Mouse (Mus musculus): ENCODE results near the gene Pdcd7.

Gene Pdcd7

DNA sequence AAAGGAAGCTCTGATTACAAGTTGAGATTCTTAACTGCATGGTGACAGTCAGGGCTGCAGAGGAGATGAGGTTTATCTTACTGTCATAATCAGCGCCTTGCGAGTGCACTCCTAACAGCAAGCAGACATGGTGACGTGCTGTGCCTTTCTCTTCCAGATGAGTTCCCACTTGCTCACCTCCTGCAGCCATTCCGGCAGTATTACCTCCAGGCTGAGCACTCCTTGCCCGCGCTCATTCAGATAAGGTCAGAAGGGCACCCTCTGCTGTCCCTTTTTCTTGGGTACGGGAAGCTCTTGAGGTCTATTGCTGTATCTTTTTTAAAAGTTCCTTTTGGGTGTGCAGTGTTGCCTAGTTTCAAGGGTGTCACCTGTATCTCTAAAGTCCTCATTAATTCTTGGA lies 10.7 kb downstream of the Pdcd7 start:
- no peak for DNase-seq (ENCODE audit: low read depth, low spot score)

- DNase-seq (ENCODE audit: low read depth, low spot score): no peak
Observed at GRCm38 (mm10) chr9:65356971-65357370, 11.1 kb downstream of the Pdcd7 start.

- no peak for DNase-seq (ENCODE audit: low read depth, low spot score)
Observed at GRCm38 (mm10) chr9:65358956-65359480, 13.1 kb downstream of the Pdcd7 start.

DNA sequence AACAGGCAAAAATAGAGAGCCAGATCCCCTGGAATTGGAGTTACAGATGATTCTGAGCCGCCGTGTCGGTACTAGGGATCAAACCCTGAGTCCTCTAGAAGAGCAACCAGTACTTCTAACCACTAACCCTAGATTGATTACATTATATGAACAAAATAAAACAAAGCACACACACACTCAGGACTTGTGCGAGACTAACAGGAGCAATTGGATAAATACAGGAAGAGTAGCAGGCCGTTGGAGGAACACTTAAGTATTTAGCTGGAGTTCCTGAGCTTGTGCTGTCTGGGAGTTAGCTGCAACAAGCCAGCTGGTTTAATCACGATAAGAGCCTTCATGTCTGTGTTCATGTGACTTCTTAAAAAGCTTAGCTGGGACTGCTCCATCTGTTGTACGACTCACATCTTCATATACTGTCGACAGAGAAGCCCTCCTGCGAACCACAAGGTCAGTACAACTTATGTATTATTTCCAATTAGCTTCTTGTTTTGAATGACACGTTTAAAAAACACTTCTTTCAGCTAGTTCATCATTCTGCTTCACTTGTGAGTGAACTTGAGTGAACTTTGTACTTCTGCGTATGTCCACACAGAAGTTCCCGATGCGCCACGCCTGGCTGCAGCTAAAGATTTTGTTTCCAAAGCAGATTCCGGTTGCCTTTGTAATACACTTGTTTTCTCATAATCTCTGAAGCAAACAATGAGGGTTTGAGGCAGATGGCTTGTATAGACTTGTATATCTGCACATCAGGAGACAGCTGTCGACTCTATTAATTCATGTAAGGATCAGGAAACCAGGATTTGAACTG lies 14.9 kb downstream of the Pdcd7 start, which contains the start of gene Ubap1l:
TSS of gene Ubap1l (plus strand) at position 401 of the 808 bp plus-strand sequence.
- DNase-seq (ENCODE audit: low read depth, low spot score): no peak

GRCm38 (mm10) chr9:65363684-65364083 lies 17.8 kb downstream of the Pdcd7 start:
- no peak for DNase-seq (ENCODE audit: low read depth, low spot score)

DNA sequence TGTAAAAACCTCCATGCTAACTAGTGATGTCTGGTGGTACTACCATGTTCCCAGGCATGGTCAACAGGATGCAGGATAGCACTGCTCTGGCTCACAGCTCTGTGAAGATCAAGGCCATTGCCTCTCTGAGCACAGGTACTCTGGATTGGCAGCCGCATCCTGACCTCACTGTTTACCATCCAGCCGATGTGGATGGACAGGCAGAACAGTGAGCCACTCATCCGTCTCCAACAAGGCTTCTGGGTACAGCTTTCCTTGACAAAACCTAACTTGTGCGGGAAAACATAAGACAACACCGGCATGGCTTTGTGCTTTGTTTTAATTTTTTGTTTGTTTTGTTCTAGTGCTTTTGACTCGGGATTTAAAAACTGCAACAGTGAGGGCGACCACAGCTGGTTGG lies 19.8 kb downstream of the Pdcd7 start:
- no peak for DNase-seq (ENCODE audit: low read depth, low spot score)

GRCm38 (mm10) chr9:65371756-65372155 lies 25.9 kb downstream of the Pdcd7 start:
- DNase-seq (ENCODE audit: low read depth, low spot score): no peak

GRCm38 (mm10) chr9:65372449-65372848 lies 26.5 kb downstream of the Pdcd7 start:
- no peak for DNase-seq (ENCODE audit: low read depth, low spot score)

- DNase-seq (ENCODE audit: low read depth, low spot score): no peak
Observed at GRCm38 (mm10) chr9:65374468-65375162, 28.7 kb downstream of the Pdcd7 start.

DNA sequence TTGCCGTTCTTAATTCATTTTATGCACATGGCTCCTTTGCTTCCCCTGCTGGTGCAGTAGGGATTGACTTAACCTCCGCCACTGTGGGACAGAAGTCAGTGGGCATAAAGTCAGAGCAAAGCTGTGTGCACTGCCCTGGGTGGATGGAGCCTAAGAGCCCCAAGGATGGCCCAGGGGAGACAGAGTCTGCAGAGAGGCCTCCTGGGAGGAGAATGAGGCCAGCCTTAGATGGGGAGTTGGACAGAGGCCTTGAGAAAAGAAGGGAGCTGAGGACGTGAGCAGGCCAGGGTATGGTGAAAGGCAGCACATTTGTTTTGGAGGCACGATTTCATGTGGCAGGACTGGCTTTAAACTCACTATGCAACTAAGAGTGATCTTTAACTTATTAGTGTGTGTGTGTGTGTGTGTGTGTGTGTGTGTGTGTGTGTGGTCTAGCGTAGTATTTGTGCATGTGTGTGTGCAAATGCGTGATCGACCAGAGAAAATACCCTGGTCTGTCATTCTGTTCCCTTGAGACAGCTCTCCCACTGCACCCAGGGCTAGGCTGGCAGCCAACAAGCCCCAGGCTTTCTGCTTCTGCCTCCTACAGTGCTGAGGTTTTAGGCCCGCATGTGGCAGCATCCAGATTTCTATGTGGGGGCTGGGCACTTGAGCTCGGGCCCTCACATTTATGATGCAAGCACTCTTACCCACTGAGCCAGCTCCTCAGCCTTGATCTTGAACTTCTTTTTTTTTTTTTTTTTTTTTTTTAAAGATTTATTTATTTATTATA lies 29.4 kb downstream of the Pdcd7 start:
- no peak for DNase-seq (ENCODE audit: low read depth, low spot score)

DNA sequence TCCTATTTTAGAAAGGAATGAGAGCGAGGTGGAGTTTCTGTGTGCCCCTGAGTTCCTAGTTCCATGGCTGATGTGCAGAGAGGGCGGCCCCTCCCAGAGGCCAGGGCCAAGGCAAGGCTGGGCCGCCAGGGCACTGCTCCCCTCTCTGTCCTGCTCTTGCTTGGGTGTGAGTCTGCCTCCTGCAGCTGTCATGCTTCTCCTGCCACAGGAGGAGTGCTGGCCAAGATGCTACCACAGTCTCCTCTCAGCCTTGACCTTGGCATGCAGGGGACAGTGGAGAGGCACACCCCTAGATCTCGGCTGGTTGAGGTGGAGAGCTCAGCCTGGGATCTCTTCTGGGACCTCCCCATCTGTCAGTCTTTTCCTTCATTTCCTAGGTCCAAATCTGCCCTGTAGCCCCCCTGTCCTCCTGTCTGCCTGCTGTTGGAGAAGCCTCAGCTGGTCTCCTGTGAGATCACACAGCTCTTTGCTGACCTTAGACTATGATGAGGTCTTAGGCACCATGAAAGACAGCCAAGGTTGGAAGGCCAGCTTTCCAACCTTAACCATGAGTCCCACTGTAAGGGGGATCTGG lies 35.2 kb downstream of the Pdcd7 start:
- no peak for DNase-seq (ENCODE audit: low read depth, low spot score)

- no peak for DNase-seq (ENCODE audit: low read depth, low spot score)
Observed at GRCm38 (mm10) chr9:65382031-65382750, 36.3 kb downstream of the Pdcd7 start.

- no peak for DNase-seq (ENCODE audit: low read depth, low spot score)
Observed at GRCm38 (mm10) chr9:65382751-65383097, 36.8 kb downstream of the Pdcd7 start.

GRCm38 (mm10) chr9:65384276-65384675 lies 38.4 kb downstream of the Pdcd7 start:
- no peak for DNase-seq (ENCODE audit: low read depth, low spot score)

DNA sequence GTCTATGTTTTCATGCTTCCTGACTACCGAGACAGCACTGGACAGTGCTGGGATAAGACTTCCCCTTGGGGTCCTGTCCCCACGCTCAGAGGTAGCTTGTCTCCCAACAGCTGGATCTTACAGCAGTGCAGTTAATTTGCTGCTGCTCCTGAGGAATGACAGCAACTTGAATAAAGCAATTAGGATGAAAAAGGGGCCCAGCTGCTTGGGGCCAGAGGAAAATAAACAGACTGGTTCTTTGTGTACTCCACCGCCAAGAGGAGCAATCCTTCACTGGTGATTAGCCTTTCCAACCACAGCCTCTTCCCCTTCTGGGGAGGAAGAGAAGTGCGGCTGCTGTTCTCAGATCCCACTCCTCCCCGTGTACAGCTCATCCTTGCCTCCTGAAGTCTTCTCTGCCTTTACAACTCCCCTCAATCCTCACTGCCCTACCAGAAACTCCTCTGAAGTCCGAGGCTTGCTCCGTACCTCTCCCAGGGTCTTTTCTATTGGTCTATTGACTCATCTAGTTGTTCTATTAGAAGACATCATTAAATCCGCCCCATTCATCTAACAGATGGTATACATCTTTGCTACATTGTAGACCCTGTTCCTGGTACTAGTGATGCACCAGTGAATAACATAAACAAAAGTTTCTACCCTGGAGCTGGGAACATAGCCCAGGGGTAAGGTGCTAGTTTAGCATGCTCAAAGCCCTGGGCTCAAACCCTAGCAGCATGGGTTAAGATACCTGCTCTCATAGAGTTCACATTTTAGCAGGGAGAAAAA lies 40.7 kb downstream of the Pdcd7 start:
- no peak for DNase-seq (ENCODE audit: low read depth, low spot score)

- DNase-seq (ENCODE audit: low read depth, low spot score): no peak
Observed at GRCm38 (mm10) chr9:65390752-65391612, 45.1 kb downstream of the Pdcd7 start.

GRCm38 (mm10) chr9:65391613-65391964 lies 45.7 kb downstream of the Pdcd7 start, which contains the start of gene Kbtbd13:
Gene Kbtbd13 (minus strand): TSS chr9:65391652.
- no peak for DNase-seq (ENCODE audit: low read depth, low spot score)

DNA sequence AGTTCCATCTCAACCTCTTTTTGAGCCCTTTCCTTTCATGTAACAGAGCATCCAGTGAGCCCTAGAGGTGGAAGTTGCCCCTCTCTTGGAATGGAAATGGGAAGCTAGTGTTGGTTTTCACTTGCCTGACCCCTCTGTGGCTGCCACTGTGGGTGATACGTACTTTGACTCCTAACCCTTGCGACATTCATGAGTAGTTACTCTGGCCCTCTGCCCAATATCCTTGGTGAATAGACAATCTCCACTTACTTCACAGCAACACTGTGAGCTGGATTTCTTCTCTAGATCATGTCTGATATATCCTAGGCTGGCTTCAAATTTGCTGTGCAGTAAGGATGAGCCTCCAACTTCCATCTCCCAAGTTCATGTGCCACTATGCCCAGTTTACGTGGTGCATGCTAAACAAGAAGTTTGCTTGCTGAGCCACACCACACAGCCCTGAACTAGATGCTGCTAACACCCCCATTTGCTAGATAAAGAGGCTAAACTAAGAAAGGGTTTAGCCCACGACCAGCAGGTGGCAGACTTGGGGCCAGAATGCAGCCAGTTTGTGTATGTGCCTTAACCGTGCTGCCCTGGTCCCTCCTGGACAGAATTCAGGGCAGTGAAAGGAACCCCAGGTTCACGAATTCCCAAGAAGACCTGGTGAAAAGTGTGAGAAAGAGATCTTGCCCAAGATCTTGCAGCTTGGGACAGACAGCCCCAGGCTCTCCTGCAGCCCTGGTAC lies 46.9 kb downstream of the Pdcd7 start:
- DNase-seq (ENCODE audit: low read depth, low spot score): no peak

GRCm38 (mm10) chr9:65393606-65394005 lies 47.7 kb downstream of the Pdcd7 start:
- DNase-seq (ENCODE audit: low read depth, low spot score): no peak

All from WW6 (cell line).